Mouse (Mus musculus): Measurements from ENCODE around the gene Otud7a. TPM values are rescaled to one million over a fixed set of nuclear protein-coding genes. Genes with fewer than 3 reads are reported as not detected.

Otud7a gene
- total and polyA plus RNA-seq, 2 experiments from 2014 or later = 3.2 to 22.5 TPM

GRCm38 (mm10) chr7:63591322-63591721, 146.8 kb downstream of the Otud7a start:
- H3K4me3 ChIP-seq (ENCODE audit: low read length) = no peak overlapping the region
- no peak for ATAC-seq
- no peaks in the 10 kb centered on the region for H3K9me3 ChIP-seq (ENCODE audit: low read length)
- no peak for DNase-seq (ENCODE audit: low spot score)
- H3K4me2 ChIP-seq (ENCODE audit: low read depth, low read length) = no peak overlapping the region
- H3K36me3 ChIP-seq (ENCODE audit: insufficient read depth, low read length) = no peaks in the 10 kb centered on the region
- no peak overlapping the region for H3K9ac ChIP-seq (replicated peaks; ENCODE audit: low read length)
- WGBS = 61% methylated on average over 4 of the region's 4 CpGs
- no peak overlapping the region for H3K27ac ChIP-seq
- no peak for TF ChIP-seq CTCF (IDR thresholded peaks at IDR 0.05; ENCODE audit: low read depth)
- no peaks in the 10 kb centered on the region for H3K27me3 ChIP-seq (ENCODE audit: insufficient read depth, low read length)
- H3K4me1 ChIP-seq (ENCODE audit: insufficient read depth, low read length) = no peaks in the 10 kb centered on the region

- Histone ChIP-seq H3K9ac (replicated peaks; ENCODE audit: low read length) (no peak overlapping the region), H3K4me2 (ENCODE audit: low read depth, low read length) (no peak overlapping the region), H3K4me3 (ENCODE audit: low read length) (no peak overlapping the region), H3K4me1 (ENCODE audit: insufficient read depth, low read length) (no peaks in the 10 kb centered on the region), H3K27me3 (ENCODE audit: insufficient read depth, low read length) (no peaks in the 10 kb centered on the region), H3K9me3 (ENCODE audit: low read length) (no peaks in the 10 kb centered on the region), H3K27ac (no peak overlapping the region), H3K36me3 (ENCODE audit: insufficient read depth, low read length) (no peaks in the 10 kb centered on the region)
- no peak for TF ChIP-seq CTCF (IDR thresholded peaks at IDR 0.05; ENCODE audit: low read depth)
- WGBS = 68% methylated on average over 3 of the region's 3 CpGs
- DNase-seq (ENCODE audit: low spot score) (no peak), ATAC-seq (no peak)
These were observed 147.5 kb downstream of the Otud7a start for GRCm38 (mm10) chr7:63592061-63592460.

DNA sequence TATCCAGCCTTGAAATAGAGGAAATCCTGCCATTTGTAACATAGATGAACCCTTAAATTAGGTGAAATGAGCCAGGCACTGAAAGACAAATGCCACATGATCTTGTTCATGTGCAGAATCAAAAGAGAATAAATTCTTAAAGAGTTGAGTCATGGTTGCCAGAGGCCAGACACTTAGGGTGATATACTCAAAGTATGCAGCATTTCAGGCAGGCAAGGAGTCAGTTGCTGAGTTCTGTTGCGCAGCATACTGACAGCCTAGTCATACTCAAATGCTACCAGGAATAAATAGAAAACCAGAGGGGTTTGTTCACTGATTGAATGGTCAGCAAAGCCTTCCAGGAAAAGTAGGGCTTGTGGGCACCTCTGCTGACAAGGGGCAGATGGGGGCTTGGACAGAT, 160.3 kb downstream of the Otud7a start:
- Histone ChIP-seq H3K4me1 (ENCODE audit: insufficient read depth, low read length) (no peaks in the 10 kb centered on the region), H3K9me3 (ENCODE audit: low read length) (no peaks in the 10 kb centered on the region), H3K27me3 (ENCODE audit: insufficient read depth, low read length) (no peaks in the 10 kb centered on the region), H3K27ac (no peak overlapping the region), H3K4me3 (ENCODE audit: low read length) (no peak overlapping the region), H3K4me2 (ENCODE audit: low read depth, low read length) (no peak overlapping the region), H3K36me3 (ENCODE audit: insufficient read depth, low read length) (no peaks in the 10 kb centered on the region), H3K9ac (replicated peaks; ENCODE audit: low read length) (no peak overlapping the region)
- 86% methylated on average over 1 of the region's 1 CpGs for WGBS
- no peak for ATAC-seq
- no peak for TF ChIP-seq CTCF (IDR thresholded peaks at IDR 0.05; ENCODE audit: low read depth)
- no peak for DNase-seq (ENCODE audit: low spot score)

- WGBS = 83% methylated on average over 3 of the region's 3 CpGs
- no peak overlapping the region for H3K4me3 ChIP-seq (ENCODE audit: low read length)
- no peak for ATAC-seq
These were observed 172.5 kb downstream of the Otud7a start for GRCm38 (mm10) chr7:63617018-63617417.

DNA sequence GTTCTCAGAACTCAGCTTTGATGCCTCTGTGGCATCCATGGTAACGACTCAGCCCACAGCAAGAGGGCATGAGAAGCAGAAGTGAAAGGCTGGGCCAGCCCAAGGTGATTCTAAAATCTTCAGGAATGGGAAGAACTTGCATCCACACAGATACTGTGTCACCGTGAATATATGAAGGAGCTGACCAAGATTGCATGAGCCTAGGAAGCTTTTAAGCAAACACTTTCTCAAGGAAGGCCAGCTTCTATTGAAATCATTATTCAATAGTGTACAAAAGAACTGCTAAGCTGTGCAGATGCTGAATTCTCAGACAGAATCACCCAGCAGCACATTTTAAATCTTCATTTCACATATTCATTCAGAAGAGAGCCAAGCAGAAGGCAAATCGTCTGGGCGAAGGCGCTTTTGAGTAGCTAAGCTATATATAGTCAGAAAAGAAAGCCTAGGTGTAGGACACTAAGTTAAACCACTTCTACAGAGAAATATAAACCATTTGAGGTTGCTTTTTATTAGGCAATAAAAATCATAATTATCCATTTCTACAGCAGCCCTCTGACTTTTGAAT, 176.3 kb downstream of the Otud7a start:
- 71% methylated on average over 5 of the region's 5 CpGs for WGBS
- H3K9ac ChIP-seq (replicated peaks; ENCODE audit: low read length) = no peak overlapping the region
- H3K27ac ChIP-seq = no peak overlapping the region
- no peaks in the 10 kb centered on the region for H3K4me1 ChIP-seq (ENCODE audit: insufficient read depth, low read length)
- H3K4me3 ChIP-seq (ENCODE audit: low read length) = no peak overlapping the region
- DNase-seq (ENCODE audit: low spot score) (no peak), ATAC-seq (no peak)
- no peak for TF ChIP-seq CTCF (IDR thresholded peaks at IDR 0.05; ENCODE audit: low read depth)
- H3K4me2 ChIP-seq (ENCODE audit: low read depth, low read length) = no peak overlapping the region
- H3K9me3 ChIP-seq (ENCODE audit: low read length) = no peaks in the 10 kb centered on the region
- H3K27me3 ChIP-seq (ENCODE audit: insufficient read depth, low read length) = no peaks in the 10 kb centered on the region
- no peaks in the 10 kb centered on the region for H3K36me3 ChIP-seq (ENCODE audit: insufficient read depth, low read length)

More at GRCm38 (mm10) chr7:63617018-63617417, 172.5 kb downstream of the Otud7a start:
- no peak for TF ChIP-seq CTCF (IDR thresholded peaks at IDR 0.05; ENCODE audit: low read depth)
- no peaks in the 10 kb centered on the region for H3K36me3 ChIP-seq (ENCODE audit: insufficient read depth, low read length)
- no peaks in the 10 kb centered on the region for H3K27me3 ChIP-seq (ENCODE audit: insufficient read depth, low read length)
- H3K4me2 ChIP-seq (ENCODE audit: low read depth, low read length) = no peak overlapping the region
- H3K9ac ChIP-seq (replicated peaks; ENCODE audit: low read length) = no peak overlapping the region
- no peak overlapping the region for H3K27ac ChIP-seq
- no peaks in the 10 kb centered on the region for H3K4me1 ChIP-seq (ENCODE audit: insufficient read depth, low read length)
- H3K9me3 ChIP-seq (ENCODE audit: low read length) = no peaks in the 10 kb centered on the region
- no peak for DNase-seq (ENCODE audit: low spot score)

- H3K9me3 ChIP-seq (ENCODE audit: low read length) = no peaks in the 10 kb centered on the region
- H3K4me2 ChIP-seq (ENCODE audit: low read depth, low read length) = no peak overlapping the region
- H3K27me3 ChIP-seq (ENCODE audit: insufficient read depth, low read length) = no peaks in the 10 kb centered on the region
- no peak overlapping the region for H3K9ac ChIP-seq (replicated peaks; ENCODE audit: low read length)
- no peaks in the 10 kb centered on the region for H3K4me1 ChIP-seq (ENCODE audit: insufficient read depth, low read length)
- H3K4me3 ChIP-seq (ENCODE audit: low read length) = no peak overlapping the region
- H3K27ac ChIP-seq = no peak overlapping the region
- no peak for TF ChIP-seq CTCF (IDR thresholded peaks at IDR 0.05; ENCODE audit: low read depth)
- 89% methylated on average over 3 of the region's 3 CpGs for WGBS
- H3K36me3 ChIP-seq (ENCODE audit: insufficient read depth, low read length) = no peaks in the 10 kb centered on the region
- DNase-seq (ENCODE audit: low spot score) = no peak
- ATAC-seq = no peak
These were observed 193.1 kb downstream of the Otud7a start for GRCm38 (mm10) chr7:63637651-63638050.

GRCm38 (mm10) chr7:63644002-63644401, 199.5 kb downstream of the Otud7a start:
- Histone ChIP-seq H3K27ac (no peak overlapping the region), H3K9ac (replicated peaks; ENCODE audit: low read length) (no peak overlapping the region), H3K27me3 (ENCODE audit: insufficient read depth, low read length) (no peaks in the 10 kb centered on the region), H3K9me3 (ENCODE audit: low read length) (no peaks in the 10 kb centered on the region), H3K4me3 (ENCODE audit: low read length) (no peak overlapping the region), H3K4me2 (ENCODE audit: low read depth, low read length) (no peak overlapping the region), H3K36me3 (ENCODE audit: insufficient read depth, low read length) (no peaks in the 10 kb centered on the region), H3K4me1 (ENCODE audit: insufficient read depth, low read length) (no peaks in the 10 kb centered on the region)
- ATAC-seq (no peak), DNase-seq (ENCODE audit: low spot score) (no peak)
- no peak for TF ChIP-seq CTCF (IDR thresholded peaks at IDR 0.05; ENCODE audit: low read depth)
- WGBS = 92% methylated on average over 1 of the region's 1 CpGs

All from hindbrain, postnatal 0 days (tissue).